Mouse (Mus musculus) ES-CJ7 (cell line): ENCODE measurements around the gene Npff.

Experiments
- DNase-seq: peaks from one replicate; pipeline ENCODE4 v3.0.0; 2011; ENCODE audit warnings: low read depth, low spot score

The Npff gene

GRCm38 (mm10) chr15:102519211-102520141 lies 5.3 kb downstream of the Npff start:
- DNase-seq: no peak

DNA sequence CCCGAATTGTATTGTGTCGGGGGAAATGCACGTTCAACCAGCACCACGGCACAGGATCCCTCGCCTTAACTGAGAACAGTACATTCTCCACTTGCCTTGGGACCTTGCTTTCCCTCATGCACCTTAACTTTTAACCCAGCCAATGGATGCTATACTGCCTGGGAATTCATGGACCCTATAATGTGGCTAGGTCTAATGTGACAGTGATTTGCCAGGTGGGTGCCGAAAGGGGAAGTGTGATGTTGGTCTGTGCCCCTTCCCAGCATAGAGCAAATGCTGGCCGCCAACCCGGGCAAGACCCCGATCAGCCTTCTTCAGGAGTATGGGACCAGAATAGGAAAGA lies 5.9 kb downstream of the Npff start:
- no peak for DNase-seq

DNA sequence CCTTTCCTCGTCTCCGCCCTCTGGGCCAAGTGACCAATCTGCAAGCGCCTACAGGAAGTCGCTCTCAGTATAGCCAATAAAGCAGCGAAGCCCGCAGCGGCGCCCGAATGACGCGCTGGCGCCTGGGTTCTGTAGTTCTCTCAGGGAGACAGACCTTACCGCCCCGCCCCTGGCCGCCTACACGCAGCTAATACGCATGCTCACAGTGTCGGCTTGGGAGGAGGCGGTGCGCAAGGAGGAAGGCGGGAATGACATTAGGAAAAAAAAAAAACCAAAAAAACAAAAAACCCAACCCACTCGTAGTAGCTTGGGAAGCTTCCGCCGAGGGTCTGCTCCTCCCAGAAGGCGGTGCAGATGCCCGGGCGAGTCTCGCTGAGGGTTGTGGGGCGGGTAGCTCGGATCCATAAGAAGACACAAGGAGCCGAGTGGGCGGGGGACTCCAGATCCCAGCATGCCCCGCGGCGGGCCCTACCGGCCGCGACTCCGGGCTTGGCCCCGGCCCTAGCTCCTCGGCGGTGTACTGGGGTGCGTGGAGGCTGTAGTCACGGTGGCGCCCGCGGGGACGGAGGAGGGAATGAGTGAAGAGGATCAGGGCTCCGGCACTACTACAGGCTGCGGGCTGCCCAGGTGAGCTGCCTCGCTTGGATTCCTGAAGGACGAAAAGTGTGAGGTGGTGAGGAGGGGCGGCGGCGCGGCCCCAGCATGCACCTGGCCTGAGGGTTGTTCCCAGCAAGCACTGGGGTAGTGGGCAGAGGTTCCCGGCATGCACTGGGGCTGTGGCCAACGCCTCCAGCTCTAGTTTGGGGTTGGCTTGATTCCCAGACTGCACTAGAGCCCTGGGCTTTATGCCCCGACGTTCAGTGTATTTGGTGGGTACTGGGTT lies 6.5 kb downstream of the Npff start, which contains the start of gene Tarbp2:
Gene Tarbp2 (plus strand): TSS at position 217 of the 883 bp plus-strand sequence.
- peak; percentile 100 for DNase-seq

GRCm38 (mm10) chr15:102517631-102517975 lies 7.1 kb downstream of the Npff start:
- DNase-seq: no peak

DNA sequence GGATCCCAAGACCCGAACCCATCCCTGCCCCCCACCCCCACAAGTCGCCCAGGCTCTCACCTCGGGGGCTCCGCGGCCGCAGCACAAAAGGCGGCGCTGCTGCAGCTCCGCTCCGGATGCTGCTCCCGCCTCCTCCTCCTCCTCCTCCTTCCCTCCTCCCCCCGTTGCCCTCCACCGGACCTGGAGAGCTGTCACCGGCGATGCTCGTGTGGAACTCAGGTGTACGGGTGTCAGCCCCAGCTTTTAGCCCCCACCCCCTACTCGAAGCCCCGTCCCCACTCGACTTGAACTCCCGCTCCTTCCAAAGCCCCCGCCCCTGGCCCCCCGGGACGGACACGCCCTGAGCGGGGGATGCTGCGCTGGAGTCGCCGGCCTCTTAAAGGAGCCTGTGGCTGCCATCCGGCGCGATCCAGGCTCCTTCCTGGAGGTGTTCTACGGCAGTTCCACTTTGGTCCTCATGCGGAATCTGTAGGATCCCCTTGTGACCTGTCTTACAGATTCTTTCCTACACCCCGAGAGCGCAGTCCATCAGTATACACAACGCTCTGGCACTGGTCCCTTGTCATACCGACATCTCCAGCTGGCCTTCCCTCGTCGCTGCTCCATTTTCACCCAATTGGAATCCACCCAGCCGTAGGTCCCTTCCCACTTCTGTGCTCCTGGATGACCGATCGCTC lies 7.9 kb downstream of the Npff start, which contains the start of gene Map3k12:
Gene Map3k12 (minus strand): TSS at position 337 of the 677 bp plus-strand sequence.
- peak; percentile 65 for DNase-seq

GRCm38 (mm10) chr15:102516293-102516692 lies 8.4 kb downstream of the Npff start:
- peak; percentile 58 for DNase-seq

DNA sequence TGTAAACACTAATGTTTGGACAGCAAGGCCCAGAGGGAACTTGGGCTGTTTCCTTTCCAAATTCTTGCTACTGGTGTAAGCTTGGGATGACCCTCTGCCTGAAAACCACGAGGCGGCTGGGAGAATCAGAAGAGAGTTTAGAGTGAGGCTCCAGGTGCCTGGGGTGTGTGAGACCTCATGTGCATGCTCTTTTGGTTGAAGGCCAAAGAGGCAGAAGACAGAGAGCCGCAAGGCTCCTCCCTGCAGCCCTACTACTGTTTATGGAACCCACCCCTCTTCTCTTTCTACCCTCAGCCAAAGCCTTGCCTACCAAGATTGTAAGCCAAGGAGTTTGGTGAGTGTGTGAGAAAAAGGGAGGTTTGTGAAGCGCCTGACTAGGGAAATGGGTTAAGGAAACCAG lies 9.0 kb downstream of the Npff start:
- DNase-seq: no peak

GRCm38 (mm10) chr15:102515261-102515660 lies 9.5 kb downstream of the Npff start:
- DNase-seq: no peak

GRCm38 (mm10) chr15:102513004-102513403 lies 11.7 kb downstream of the Npff start:
- DNase-seq: no peak

GRCm38 (mm10) chr15:102512471-102512870 lies 12.3 kb downstream of the Npff start:
- no peak for DNase-seq

GRCm38 (mm10) chr15:102512010-102512409 lies 12.7 kb downstream of the Npff start:
- no peak for DNase-seq

GRCm38 (mm10) chr15:102511285-102511833 lies 13.4 kb downstream of the Npff start:
- DNase-seq: no peak

DNA sequence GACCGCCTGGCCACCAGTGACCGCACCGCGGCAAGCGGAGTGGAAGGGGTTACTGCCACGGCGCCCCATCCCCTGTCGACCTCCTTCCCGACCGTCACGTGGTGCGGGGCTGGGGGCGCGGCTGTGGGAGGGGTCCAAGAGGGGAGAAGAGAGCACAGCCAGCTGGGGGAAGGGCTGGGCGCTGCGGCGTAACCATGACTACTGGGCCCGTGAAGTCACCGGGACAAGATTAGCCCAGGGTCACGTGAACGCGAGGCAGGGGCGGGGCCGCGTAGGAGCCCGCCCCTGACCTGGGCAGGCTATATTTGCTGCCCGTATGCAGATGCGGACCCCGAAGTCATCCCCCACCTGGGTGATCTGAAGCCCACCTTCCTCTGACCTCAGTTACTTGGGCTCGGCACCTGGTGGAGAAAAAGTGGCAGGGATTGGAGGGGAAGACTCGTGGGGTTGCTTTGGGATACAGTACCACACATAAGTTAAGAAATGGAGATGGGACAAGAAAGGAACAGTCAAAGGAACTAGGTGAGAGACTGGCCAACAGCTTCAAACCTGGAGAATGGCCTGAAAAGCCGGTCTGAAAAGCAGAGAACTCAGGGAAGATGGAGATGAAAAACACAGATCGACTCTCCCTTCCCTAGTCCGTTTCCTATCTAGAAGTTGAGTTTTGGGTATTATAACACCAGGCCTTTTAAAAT lies 14.0 kb downstream of the Npff start:
- DNase-seq: peak; percentile 98

- no peak for DNase-seq
Observed at GRCm38 (mm10) chr15:102510110-102510509, 14.6 kb downstream of the Npff start.

DNA sequence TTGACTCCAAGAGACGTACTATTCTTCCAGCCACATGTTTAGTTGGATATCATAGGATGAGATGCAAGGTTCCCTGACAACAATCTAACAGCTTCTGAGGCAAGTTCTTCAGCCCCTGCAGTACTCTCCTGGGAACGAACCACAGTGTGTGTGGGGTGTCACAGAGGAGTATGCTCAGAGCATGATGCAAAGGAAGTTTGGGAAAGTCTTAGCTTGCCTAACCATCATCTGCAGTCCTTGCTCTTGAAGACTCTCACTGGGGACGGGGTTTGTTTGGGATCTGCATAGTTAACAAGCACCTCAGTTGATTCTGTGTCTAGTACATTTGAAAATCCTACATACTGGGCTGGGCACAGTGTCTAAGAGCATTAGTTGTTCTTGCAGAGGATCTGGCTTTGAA lies 16.4 kb downstream of the Npff start:
- DNase-seq: no peak

DNA sequence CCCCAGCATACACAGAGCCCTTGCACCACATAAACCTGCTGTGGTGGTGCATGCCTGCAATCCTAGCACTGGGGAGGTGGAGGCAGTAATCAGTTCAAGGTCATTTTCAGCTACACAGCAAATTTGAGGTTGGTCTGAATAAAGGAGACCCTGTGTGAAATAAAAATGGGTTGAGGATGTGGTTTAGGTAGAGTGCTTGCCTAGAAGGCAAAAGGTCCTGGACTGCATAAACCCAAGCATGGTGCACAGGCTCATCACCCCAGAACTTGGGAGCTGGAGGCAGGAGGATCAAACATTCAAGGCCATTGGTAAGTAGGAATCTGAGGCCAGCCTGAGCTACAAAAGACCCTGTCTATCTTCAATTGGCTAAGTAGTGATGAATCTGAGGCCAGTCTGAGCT lies 17.2 kb downstream of the Npff start:
- DNase-seq: no peak

DNA sequence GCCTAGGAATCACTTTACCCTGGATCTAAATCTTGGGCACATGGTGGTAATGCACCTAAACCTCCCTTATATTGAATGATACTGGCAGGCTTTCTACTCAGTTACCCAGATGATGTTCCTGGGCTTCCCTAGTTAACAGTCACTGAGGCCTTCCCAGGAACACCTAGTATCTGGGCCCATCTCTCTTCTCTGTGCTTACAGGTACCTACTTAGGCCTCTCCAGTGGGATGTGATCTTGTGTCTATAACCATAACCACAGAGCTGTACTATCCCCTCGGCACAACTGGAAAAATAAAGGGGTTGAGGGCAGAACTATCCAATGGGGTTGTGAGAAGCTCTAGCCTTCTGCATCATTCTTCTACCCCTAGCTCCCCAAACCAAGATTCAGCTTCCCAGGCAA lies 17.9 kb downstream of the Npff start:
- no peak for DNase-seq

DNA sequence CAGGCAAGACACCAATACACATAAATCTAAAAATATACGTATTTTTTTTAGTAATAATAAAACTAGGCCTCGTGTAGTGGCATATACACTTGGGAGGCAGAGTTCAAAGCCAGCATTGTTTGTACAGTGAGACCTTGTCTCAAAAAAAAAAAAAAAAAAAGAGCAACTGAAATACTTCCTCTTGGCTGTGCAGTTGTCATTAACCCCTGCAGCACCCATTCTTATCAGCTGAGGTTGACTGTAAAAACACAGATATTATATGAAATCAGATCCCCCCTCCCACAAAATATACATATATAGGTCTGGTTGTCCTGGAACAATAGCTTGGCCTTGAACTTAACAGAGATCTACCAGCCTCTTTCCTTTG lies 18.3 kb downstream of the Npff start:
- no peak for DNase-seq

DNA sequence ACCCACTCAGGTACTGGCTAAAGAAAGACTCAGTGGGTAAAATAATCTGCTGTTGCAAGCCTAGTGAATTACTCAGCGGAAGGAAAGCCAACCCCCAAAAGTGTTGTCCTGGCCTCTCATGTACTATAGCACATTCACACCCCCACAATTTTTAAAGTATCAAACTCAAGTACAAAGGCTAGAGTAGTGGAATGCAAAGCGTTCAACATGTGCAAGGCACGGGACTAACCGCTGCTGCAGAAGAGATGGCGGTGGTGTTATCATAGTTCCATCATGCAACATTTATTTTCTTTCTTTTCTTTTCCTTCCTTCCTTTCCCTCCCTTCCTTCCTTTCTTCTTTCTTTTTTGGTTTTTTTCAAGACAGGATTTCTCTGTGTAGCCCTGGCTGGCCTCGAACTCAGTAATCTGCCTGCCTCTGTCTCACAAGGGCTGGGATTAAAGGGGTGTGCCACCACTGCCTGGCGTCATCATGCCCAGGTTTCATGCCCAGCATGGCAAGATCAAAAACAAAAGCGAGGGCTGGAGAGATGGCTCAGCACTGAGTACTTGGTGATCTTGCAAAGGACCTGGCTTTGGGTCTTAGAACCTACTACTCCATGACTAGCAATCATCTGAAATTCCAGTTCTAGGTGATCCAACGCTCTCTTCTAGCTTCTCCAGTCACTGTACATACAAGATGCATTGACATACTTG lies 18.8 kb downstream of the Npff start:
- no peak for DNase-seq

DNA sequence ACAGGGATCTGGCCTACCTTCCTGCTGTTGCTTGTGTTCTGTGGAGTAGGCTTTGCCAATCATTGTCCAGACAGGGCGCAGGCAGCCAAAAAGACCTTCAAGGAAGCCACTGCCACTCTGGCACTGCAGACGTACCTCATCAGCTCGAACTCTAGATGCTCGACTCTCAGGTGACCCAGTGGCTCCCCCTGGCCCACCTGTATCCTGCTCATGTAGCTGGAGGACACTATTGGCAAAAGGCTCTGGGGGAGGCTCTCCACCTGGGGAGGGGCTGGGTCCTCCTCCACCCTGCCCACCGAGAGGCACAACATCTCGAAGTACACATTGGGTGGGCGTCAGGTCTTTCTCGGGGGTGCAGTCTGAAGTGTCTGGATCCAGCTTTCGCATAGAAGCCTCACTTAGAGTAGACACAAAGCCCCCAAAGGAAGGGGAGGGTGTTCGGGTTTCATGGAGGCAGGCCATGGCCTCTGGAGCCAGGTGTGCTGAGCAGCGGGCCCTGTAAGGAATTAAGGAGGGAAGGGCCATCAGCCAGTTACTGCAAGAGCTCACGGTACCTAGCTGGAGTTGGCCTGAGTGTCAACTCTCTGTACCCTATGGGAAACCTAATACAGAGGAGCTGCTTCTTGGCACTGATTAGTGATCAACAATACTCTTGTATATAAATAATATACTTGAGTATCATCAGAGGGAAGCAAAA lies 19.5 kb downstream of the Npff start:
- no peak for DNase-seq
